Mouse (Mus musculus) liver, postnatal 0 days (tissue): ENCODE measurements around the gene Evc.

Experiments used
- CTCF ChIP-seq: sonication (generic); IDR thresholded peaks from 2 replicates; pipeline ENCODE4 v1.5.1; 2016; ENCODE audit warnings: antibody characterized with exemption, low read depth
- EP300 ChIP-seq: IDR thresholded peaks from 2 replicates; pipeline ENCODE4 v1.6.1; 2016; ENCODE audit warnings: antibody characterized with exemption, low read depth, mild to moderate bottlenecking

DNA sequence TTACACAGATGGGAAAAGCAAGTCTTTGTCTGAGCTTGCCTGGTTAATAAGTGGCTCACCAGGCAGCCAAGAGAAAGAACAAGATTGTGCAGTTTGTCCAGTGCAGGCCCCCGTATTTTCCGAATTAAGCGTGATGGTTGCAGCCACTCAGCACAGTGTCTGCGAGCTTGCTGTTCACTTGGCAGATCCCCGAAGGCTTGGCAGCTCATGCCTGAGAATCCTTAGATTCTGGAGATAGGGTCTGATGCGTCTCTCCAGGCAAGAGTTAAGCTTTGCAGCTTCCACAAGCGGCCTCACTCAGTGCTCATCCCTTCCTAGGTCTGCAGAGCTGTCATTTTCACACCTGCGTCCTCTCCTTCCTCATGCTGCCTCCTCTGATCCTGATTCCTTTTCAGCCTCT is 32.1 kb upstream of the Evc start:
- TF ChIP-seq CTCF (no peak), EP300 (no peak)
